Mouse (Mus musculus): ENCODE data around the gene Sc5d. TPM values are rescaled to one million over a fixed set of nuclear protein-coding genes. Genes with fewer than 3 reads are reported as not detected.

Gene Sc5d
- total RNA-seq, 2 experiments from 2014 or later: 33.9 to 44.8 TPM

DNA sequence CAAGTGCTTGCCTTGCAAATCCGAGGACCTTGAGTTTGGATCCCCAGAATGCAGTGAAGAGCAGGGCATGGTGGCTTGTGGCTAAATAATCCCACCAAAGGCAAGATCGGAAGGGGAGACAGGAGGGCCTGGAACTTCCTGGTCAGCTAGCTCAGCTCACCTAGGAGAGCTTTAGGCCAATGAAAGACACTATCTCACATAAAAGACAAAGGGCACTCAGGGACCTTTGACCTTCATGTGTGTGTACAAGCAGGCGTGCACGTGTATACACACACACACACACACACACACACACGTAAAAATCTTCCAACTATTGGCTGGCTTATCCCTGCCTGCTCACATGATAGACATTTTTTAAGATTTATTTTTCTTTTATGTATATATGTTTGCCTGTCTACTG lies 3.6 kb downstream of the Sc5d start:
- DNase-seq: no peak

GRCm38 (mm10) chr9:42249112-42249511 lies 14.9 kb downstream of the Sc5d start:
- DNase-seq: no peak

- no peak for DNase-seq
These were observed 17.4 kb downstream of the Sc5d start for GRCm38 (mm10) chr9:42246688-42247087.

DNA sequence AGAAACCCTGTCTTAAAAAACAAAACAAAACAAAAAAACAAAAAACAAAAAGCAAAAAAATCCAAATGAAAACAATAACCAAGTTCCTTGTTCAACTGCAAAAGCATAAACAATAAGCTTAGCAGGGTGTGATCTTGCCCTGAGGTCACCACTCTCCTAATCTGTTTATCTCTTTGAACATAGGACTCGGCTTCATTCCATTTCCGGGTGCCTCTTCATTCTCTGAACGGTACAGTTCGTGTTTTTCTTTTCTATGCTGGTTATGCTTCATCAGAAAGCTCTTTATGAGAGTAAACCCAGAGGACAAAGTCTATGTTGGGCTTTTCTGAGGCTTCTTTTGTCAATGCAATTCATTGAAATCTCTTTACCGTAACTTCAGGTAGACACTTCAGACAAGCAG lies 19.9 kb downstream of the Sc5d start:
- no peak for DNase-seq

DNA sequence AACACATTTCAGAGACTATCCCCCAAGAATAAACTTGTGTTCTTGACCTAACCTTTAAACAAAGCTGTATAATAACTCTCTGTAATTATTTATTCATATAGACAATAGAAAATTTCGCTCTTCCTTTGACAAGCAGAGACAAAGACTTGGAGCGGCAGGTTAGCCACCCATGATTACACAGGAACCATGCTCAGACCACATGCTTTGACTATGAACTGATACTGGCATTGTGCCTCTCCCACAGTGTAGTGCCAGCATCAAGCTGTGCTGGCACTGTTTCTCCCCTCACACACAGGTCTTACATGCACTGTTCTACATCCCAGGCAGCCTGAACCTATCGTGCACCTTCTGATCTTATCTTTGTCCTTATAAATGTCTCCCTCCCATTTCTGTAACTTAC lies 23.0 kb downstream of the Sc5d start:
- DNase-seq: no peak

GRCm38 (mm10) chr9:42240583-42240992 lies 23.5 kb downstream of the Sc5d start:
- DNase-seq: peak; percentile 61

- DNase-seq: no peak
These were observed 25.2 kb downstream of the Sc5d start for GRCm38 (mm10) chr9:42238827-42239226.

- no peak for DNase-seq
These were observed 32.9 kb downstream of the Sc5d start for GRCm38 (mm10) chr9:42231116-42231515.

- no peak for DNase-seq
These were observed 33.7 kb downstream of the Sc5d start for GRCm38 (mm10) chr9:42230333-42230732.

DNA sequence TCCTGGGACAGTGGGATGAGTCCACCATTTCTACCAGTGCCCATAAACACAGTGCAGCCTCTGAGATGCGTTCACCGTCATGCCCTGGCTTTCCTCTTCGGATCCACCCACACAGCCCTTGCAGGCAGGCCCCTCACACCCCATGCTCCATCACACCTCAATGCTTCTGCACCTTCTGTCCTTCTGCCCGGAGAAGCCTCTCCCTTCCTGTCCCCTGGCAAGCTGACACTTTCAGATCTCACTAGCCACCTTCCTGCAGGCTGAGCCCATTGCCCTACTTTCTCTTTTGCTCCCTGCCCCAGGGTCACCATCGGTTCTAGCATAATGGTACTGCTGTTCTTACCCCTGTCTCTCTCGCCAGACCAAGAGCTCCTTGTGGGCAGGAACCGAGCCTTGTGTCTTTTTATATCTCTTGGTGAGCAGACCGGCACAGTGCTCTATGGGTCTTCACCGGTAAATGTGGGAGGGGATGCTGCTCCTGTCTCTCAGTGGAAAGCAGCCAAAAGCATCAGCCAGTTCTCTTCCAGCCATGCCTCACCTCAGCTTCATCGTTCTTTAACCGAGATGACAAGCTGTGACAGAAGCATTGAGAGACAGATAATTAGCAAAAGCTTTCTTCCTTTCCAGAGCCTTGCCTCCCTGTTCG lies 34.5 kb downstream of the Sc5d start:
- DNase-seq: no peak

DNA sequence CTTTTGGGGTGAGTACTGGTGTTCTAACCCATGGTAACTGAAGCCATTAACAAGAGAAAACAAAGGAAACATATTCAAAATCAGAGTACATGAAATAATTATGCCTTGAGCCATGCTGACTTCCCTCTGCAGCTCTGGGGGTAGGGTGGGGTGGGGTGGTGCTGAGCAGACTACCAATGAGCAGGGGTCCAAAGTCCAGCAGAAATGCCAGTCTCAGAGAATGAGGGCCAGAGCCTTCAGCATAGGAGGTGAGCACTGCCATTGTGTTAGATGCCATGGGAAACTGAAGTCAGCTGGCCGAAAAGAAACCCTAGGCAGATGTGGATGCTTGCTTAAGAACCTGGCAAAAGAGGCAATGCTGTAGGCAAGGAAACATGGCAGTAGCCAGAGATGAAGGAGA lies 36.3 kb downstream of the Sc5d start:
- no peak for DNase-seq

GRCm38 (mm10) chr9:42219001-42219660 lies 44.9 kb downstream of the Sc5d start:
- no peak for DNase-seq

DNA sequence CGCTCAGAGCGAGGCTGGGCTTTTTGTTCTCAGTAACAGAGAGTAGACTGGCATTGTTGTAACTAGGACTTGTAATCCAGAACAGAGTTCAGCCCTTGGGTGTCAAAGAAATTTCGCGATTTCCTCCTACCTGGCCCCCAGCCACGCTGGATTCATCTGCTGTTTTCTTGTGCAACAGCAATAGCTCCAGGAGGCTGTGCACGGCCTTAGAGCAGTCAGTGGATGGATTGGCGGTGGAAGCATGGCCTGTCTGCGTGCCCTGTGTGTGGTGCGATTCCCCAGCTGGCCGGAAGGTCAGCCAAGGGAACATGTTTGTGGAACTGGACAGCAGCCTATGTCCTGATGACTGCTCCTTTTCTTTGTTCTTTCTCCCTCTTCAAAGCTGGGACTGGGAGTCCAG lies 46.4 kb downstream of the Sc5d start:
- peak; percentile 81 for DNase-seq

GRCm38 (mm10) chr9:42214116-42214515 lies 49.9 kb downstream of the Sc5d start:
- no peak for DNase-seq

DNA sequence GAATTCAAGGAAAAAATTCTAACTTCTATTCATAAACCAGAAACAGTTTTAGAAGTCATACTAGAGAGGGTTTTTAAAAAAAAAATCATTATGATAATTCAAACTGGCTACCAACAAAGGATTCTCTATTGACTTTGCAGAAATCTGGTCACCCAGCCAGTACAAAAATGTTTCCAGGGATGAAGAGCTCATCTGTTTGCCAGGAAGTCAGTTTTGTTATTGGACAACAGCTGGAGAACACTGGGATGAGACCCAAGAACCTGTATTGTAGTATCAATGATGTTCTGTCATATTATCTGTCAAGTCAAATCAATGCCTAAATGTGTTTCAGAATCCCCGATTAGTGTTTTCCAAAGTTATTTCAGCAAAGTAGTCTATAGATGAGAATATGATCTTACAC lies 50.9 kb downstream of the Sc5d start:
- DNase-seq: no peak

DNA sequence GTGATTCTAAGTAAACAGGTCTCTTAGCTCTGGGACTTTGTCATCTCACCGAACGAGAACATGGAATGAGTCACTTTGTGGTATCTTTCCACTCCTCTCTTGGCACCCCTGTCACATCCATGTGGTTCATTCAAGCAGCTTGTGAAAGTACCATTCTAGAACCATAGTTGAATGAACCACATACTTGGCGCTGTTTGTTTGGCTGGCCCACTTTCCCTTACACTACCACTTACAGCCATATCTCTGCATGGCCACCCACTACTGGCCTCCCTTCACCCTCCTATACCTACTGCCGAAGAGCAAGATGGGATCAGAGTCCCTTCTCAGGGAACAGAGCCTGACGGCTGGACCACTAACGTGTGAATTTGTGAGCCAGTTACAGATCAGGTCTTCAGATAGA lies 54.4 kb downstream of the Sc5d start:
- peak; percentile 13 for DNase-seq

DNA sequence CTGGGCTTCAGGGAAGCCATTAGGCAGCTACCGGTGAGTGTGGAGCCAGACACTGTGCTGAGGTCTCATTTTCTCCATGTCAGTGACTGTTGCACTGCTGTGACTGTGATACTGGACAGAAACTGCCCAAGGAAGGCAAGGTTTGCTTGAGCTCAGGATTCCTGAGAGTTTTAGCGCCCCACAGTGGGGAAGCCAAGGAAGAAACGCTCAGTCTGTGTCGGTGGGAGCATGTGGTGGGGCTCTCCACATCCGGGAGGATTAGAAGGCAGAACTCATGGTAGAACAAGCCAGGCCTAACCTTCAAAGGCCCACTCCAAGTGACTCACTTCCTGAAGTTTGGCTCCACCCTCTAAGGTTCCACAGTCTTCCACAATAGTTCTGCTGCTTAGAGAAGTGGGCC lies 55.6 kb downstream of the Sc5d start:
- DNase-seq: peak; percentile 46

DNA sequence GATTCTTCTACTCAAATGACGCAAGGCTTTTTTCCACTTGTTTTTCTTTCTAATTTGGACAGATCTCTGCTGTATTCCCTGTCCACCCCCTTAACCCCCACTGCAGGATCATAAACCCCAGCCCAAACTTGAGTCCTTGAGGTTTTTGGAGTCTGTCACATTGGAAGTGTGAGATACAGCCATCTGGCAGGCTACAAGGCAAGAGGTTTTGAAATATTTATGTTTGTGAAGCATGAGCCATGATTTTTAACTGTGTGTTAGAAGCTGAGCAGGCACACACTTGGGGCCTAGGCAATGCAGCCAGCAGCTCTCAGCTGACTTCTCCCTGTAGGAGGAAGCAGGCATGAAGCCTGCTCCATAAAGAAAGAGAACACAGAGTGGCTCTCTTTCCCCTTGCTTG lies 57.3 kb downstream of the Sc5d start:
- DNase-seq: peak; percentile 10

DNA sequence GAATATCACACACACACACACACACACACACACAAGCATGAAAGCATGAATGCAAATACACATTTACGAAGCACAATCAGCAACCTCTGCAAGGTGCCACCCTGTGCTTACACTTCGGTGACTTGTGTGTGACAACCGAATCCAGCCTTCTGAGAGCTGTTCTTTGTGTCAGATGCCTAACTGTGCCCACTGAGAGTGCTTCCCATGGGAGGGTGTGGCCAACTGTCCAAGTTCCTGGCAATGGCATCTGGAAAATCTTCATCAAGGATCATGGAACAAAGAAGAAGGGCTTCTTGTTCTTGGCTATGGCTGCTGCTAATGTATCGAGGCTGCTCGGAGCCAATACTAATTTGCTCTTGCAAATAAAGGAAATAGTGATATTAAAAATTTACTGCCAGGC lies 61.8 kb downstream of the Sc5d start:
- no peak for DNase-seq

Other genes starting within 250 kb of the Sc5d start
- gene Sorl1, start 140.0 kb downstream of the Sc5d start, total RNA-seq (2021): 10 to 100 TPM; 10.4 to 17.5 TPM
- under 1 TPM; 0.12 to 0.18 TPM for gene Tecta, start 135.7 kb upstream of the Sc5d start, total RNA-seq (2021)
- 10 to 100 TPM; 42.3 to 47.1 TPM for gene Tbcel, start 243.6 kb upstream of the Sc5d start, total RNA-seq (2021)

All from adrenal gland, postnatal 10 days (tissue).